In the genomic region with DNA sequence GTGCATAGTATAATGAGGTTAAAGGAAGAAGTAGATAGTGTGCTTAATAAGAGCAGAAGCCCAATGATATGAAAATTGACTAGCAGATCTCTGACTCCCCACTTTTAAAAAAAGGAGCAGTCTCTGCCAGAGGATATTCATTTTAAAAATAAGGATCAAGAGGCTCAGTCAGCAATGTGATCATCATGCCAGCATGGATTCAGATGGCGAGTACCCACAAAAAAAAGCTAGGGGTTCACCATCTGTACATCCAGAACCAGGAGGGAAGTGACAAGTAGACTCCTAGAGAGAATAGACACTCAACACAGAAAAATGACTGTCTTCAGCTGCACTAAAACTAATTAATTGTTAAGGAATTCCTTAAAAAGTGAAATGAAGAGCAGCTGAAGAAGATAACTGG, we compare ENCODE assay signal across 22 mouse cellular contexts.
A peak's percentile ranks its signal among the peaks of the same experiment; 100 is the strongest.
DNase-seq lines count a peak whose midpoint lies in the region; TF ChIP-seq lines count a peak whose summit lies in the region.
"Had no signal": no experiment of that assay in that cellular context is flagged by ENCODE, and none has a peak within 500 bp of the region (broad histone marks: within the 10 kb centered on the region; RNA-seq: fewer than 3 reads in every experiment).

No protein-coding gene starts in this region.

- DNase-seq in cerebellum, adult 18-20 months = peak; percentile 19 to 39
- DNase-seq in cerebellum, postnatal 4 days (ENCODE audit: low spot score in 2 of 2) = no peak
- DNase-seq in layer of hippocampus, adult 2 months (ENCODE audit: low spot score in 2 of 2) = peak in 1 of 2 experiments; percentile 38
- DNase-seq in layer of hippocampus, postnatal 25 days (ENCODE audit: extremely low spot score in 1 of 2, low spot score in 1 of 2) = no peak
- peak; percentile 59 for DNase-seq in cerebellum, adult 9-10 months
- DNase-seq in adrenal gland, postnatal 25 days = no peak
- no peak for DNase-seq in adipocyte (ENCODE audit: low spot score)
- DNase-seq: adrenal gland, postnatal 10 days; embryo, embryonic 11 days; gastrocnemius, postnatal 25 days; heart, adult 18-20 months; heart, postnatal 14 days; heart, postnatal 4 days; kidney, adult 2 months had no signal

- H3K27ac ChIP-seq in layer of hippocampus, adult 2 months = 0 out of 2 replicates have a peak overlapping the region, but pooled peaks have one; percentile 33
- H3K27ac ChIP-seq: embryonic facial prominence, embryonic 10.5 days; embryonic facial prominence, embryonic 13.5 days; forebrain, embryonic 12.5 days; forebrain, embryonic 15.5 days; heart, embryonic 10.5 days; heart, embryonic 13.5 days; hindbrain, embryonic 15.5 days had no signal

- H3K4me3 ChIP-seq in layer of hippocampus, adult 2 months = no peak overlapping the region
- H3K4me3 ChIP-seq: embryonic facial prominence, embryonic 10.5 days; embryonic facial prominence, embryonic 13.5 days; erythroblast, embryonic 14.5 days; forebrain, embryonic 12.5 days; forebrain, embryonic 15.5 days; heart, embryonic 10.5 days; heart, embryonic 13.5 days; hindbrain, embryonic 15.5 days had no signal

- no peak for TF ChIP-seq CTCF in layer of hippocampus, adult 2 months (conservative IDR thresholded peaks at IDR 0.05)

Comparison
In these comparisons a context has a peak if more than half of its experiments do, and no peak if none do; other contexts are left out.
1. DNase-seq: peak in cerebellum, adult 18-20 months (2 of 2) and cerebellum, adult 9-10 months (single experiment); none in cerebellum, postnatal 4 days (0 of 2), layer of hippocampus, postnatal 25 days (0 of 2), adrenal gland, postnatal 25 days (single experiment) and adipocyte (single experiment).